Mouse (Mus musculus): ENCODE measurements around the gene Tceal1. TPM values are rescaled to one million over a fixed set of nuclear protein-coding genes. Genes with fewer than 3 reads are reported as not detected.

Tceal1 gene
- total RNA-seq (2023; ENCODE audit: inconsistent age), result 0.24 to 0.60 TPM (median 0.46 TPM) in 4 replicates

DNA sequence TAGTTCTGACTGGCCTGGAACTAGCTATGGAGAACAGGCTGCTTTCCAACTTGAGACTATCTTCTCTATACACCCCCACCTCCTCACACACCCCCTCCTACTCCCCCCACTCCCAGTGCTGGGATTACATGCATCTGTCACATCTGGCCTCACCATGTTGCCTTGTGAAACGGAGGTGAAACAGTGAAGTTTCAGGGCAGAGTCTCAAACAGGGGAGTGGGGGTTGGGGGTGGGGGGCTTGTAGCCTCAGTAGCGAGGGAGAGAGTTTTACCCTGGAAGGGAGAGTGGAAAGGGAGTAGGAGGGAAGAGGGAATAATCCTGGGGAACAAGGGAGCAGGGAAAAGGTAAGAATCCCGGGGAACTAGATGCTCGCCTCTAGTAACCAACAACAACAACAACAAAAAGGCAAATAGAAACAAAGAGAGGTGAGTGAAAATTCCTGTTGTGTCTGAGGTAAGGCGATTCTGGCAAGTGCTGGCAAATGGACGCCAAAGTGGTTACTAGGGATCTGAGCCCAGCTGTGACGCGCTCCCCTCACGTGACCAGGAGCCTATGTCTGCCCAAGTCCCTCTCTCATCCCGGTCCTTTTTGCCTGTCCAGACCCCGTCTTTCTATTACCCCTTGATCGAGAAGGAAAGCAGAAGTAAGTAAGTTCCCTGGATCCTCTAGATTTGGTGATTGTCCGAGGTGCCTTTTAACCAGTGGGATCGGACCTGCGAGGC, at the start of gene Tceal1:
Tceal1 (plus strand) TSS at position 537 of the 722 bp plus-strand sequence.

DNA sequence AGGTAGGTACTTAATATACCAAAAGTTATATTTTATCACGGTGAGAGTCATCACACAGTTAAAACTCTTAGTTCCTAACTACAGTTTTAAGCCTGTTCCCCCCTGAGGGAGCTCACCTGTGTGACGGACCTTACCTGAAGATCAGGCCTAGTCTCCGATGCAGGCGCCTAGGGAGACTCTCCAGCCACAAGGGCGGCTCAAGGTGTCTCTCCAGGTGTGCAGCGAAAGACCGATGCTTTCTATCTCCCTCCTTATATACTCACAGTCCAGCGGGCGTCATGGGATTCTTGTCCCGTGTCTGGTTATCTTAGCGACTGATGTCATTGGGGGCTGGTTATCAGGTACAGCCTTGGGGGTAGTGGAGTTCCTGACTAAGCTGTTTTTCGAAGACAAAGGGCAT, 35.7 kb downstream of the Tceal1 start, which contains the start of gene Morf4l2:
Morf4l2 (minus strand) TSS at position 232 of the 400 bp plus-strand sequence.

Other genes starting within 250 kb of the Tceal1 start
- not detected in 4 replicates for gene Kir3dl1, start 190.0 kb upstream of the Tceal1 start, total RNA-seq (2023; ENCODE audit: inconsistent age)
- gene Kir3dl2, start 163.9 kb upstream of the Tceal1 start, total RNA-seq (2023; ENCODE audit: inconsistent age), result not detected in 4 replicates
- gene Tceal3, start 117.1 kb upstream of the Tceal1 start, total RNA-seq (2023; ENCODE audit: inconsistent age), result 0.48 TPM in 1 of 4 replicates, not detected in the others
- gene Morf4l2, start 35.7 kb downstream of the Tceal1 start, total RNA-seq (2023; ENCODE audit: inconsistent age), result 122 to 138 TPM (median 129 TPM) in 4 replicates
- gene Glra4, start 72.2 kb downstream of the Tceal1 start, total RNA-seq (2023; ENCODE audit: inconsistent age), result not detected in 4 replicates
- 5.0 to 6.9 TPM (median 5.6 TPM) in 4 replicates for gene Plp1, start 114.7 kb downstream of the Tceal1 start, total RNA-seq (2023; ENCODE audit: inconsistent age)
- gene Rab9b, start 160.8 kb downstream of the Tceal1 start, total RNA-seq (2023; ENCODE audit: inconsistent age), result not detected in 4 replicates
- not detected in 4 replicates for gene H2bfm, start 219.3 kb downstream of the Tceal1 start, total RNA-seq (2023; ENCODE audit: inconsistent age)

Data from B cell, adult (primary cell).